Mouse (Mus musculus): ENCODE data around the gene Cdk8.
A peak's percentile ranks its signal among the peaks of the same experiment; 100 is the strongest.

The Cdk8 gene

DNA sequence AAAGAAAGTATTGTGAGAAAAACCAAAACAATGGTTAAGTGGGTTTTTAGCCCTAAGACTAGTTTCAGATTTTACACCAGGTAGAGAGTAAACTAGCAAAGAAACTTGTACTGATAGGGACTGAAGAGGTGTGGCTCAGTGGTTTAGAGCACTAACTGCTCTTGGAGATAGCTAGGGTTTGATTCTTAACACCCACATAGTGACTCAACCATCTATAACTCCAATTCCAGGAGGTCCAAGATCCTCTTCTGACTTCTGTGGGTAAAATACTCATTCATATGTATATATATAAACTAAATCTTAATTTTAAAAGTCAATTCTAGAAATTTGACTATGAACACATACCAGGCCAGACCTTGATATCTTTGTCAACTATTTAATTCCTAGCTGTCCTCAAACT is 49.0 kb downstream of the Cdk8 start:
- DNase-seq (ENCODE audit: low read depth, low spot score): no peak

DNA sequence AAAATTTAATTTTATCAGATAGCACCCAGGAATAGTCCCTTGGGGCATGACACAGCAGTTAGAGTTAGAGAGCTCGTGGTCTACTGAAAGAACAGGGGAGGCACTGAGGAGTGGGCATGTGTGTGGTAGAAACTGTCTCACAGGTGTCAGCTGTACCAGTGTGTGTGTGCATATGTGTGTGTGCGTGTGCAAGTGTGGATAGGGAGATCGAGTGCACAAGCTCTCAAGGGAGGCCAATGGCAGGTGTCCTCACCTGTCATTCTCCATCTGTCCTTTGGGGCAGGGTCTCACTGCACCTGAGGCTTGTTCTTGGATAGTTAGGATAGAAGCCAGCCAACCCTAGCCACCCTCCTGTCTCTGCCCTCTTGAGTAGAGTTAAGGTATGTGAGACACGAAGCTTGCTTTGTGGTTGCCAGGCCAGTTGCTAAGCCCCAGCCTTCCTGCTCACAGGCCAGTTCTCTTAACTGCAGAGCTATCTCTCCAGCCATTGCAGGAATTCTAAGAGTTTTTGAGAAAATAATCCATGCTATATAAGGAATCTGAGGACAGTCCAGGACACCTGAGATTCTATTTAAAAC is 50.3 kb downstream of the Cdk8 start:
- no peak for DNase-seq (ENCODE audit: low read depth, low spot score)

DNA sequence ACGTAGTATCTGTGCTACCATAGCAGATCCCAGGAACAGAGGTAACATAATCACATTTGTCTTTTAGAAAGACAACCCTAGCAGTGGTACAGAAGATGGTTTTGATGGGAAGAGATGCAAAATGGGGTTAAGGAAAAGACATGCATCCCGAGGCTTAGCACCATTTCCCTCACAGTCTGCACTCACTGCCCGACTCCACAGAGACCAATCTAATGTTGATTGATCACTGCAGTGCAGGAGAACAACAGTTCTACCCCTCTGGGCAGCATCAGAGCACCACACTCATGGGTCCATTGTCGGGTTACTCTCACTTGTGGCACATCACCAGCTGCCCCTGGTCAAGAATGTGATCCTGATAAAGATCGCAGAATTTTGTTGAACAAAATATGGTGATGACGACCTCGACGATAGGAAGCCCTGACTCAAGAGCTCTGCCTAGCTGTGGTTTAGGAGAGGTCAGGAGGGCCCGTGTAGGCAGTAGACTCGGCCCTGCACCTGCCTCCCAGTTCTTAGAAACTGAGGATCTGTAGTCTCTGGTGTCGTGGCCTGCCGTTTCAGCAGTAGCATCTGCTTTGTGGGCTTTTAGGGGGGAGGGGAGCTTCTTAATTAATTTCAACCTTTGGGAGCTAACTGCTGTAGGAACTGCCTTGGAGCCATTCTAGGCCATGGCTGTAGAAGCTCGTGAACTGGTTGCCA is 51.0 kb downstream of the Cdk8 start:
- no peak for DNase-seq (ENCODE audit: low read depth, low spot score)

DNA sequence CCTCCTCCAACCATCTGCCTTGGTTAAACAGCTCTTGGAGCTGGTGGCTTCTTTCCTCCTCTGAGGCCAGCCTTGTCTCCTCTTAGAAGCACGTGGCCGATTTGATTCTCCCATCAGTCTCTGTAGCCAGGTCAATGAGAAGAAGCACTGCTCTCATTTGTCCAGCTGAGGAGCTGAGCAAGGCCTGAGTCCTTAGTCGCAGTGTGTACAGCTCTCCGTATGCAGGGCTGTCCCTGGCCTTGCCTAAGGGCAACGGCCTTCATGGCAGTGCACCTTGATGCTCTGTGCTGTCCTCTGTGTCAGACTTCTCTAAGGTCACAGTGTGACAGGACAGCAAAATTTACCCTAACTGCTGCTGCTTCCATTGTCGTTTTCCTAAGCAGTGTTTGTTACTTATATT is 52.9 kb downstream of the Cdk8 start:
- no peak for DNase-seq (ENCODE audit: low read depth, low spot score)

DNA sequence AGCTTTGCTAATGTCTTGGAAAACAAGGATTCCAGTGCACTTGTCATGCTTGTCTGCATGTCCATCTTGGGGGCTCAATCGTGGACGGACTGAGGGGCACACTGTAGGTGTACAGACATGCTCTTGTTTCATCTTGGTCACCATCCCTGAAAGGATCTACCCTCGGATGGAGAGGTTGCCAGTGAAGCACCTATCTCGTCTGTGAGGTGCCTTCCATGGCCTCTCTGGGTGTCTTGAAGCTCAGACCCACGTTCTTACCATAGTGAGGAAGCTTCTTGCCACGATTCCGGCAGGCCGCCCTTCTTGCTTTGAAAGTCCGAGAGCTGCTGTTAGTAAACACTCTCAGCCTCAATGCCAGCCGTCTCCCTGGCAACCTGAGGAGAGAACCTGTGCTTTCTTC is 56.4 kb downstream of the Cdk8 start:
- no peak for DNase-seq (ENCODE audit: low read depth, low spot score)

DNA sequence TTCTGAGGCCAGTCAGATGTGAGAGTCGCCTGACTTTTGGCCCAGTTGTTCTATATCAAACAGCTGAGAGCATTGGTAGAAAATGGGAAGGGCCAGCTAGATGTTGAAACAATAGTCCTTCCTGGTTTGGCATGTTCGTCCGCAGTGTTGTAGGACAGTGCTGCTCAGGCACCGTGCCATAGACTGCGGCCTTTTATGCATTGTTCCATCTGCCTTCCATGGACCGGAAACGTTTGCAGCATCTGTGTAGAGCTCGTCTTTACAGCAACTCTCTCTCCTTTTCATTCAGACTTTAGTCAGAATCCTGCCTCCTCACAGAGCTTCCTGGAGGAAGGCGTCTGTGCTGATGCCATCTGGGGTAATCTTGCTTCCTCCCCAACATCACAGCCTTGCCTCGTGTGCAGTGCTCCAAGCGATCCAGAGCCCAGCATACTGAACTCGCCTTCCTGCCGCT is 57.0 kb downstream of the Cdk8 start:
- no peak for DNase-seq (ENCODE audit: low read depth, low spot score)

DNA sequence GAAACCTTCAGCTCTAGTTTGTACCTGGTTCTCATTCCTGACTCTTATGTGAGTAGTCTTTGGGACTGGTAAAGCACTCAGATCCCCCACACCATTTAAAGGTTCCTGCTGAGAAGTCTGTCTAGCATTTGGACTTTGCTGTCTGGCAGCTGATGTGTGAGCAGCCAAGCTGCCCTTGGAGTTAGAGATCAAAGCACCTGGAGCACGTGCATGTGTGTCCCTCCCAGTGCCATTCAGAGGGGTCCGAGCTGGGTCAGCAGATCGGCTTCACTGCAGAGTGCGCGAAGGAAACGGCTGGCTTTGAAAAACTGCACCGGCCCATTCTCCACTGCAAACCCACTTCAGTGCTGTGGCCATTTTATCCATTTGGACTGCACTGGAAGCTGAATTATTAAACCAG is 58.9 kb downstream of the Cdk8 start:
- DNase-seq (ENCODE audit: low read depth, low spot score): no peak

DNA sequence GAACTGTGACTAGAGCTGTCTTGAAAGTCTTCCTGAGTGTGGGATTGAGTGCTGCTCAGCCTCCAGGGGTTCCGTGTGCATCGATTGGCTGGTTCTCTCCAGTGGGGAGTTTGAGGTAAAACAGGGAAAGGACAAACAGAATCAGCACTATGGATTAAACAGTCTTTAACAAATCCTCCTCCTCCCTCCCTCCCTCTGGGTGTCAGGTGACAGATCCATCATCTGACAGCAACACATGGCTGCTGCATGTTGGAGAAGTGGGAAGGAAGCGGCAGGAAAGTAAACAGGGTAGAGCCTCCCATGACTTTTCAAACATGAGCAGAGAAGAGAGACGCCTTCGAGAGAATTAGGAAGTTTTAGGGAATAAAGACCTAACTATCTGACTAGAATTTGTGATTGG is 59.4 kb downstream of the Cdk8 start:
- no peak for DNase-seq (ENCODE audit: low read depth, low spot score)

DNA sequence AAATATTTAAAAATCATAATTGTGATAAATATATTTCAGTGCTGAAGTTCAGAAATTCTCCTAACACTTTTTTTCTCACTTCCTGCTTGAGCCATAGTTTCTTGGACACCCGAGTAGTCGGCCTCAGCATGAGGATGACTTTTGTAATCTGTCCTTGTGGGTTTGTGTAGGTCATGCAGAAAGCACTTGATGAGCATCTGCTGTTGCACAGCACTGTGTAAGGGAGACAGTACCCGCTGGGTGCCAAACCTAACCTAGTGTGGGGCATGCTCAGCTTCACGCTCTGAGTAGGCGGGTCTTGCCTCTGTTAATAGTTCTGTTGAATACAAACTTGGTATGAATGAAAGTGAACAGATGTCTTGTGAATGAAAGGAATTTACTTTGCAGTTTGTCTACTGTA is 60.5 kb downstream of the Cdk8 start:
- no peak for DNase-seq (ENCODE audit: low read depth, low spot score)

DNA sequence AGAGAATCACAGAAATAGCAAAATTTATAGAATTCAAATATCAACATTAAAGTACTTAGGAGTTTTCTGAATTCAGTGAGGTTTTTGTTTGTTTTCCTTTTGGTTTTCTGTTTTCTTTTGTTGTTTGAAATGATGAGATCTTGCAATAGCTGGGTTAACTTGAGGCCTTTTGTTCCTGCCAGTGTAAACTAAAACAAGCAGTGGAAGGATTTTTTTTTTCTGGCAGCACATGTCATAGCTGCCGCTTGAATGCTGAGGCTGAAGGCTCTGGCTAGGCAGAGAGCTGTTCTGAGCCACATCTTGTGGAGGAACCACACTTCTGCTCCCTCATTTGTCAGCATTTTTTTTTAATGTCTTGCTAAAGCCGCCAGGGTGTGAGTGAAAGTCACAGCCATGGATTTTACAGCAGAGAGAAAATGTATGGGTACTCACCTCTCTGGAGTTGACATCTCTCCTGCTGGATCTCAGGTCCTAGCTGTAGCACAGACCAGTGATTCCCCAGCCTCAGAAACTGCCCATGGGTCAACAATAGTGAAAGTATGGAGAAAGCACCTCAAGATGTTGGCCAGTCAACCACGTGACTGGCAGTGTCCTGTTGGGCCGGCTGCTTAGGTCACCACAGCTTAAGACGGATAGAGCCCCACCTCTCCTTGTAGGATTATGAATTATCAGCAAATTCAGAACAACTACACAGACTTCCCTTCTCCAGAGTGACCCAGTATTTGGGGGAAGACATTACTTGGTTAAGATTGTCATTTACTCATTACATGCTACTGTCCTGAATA is 62.1 kb downstream of the Cdk8 start:
- no peak for DNase-seq (ENCODE audit: low read depth, low spot score)

DNA sequence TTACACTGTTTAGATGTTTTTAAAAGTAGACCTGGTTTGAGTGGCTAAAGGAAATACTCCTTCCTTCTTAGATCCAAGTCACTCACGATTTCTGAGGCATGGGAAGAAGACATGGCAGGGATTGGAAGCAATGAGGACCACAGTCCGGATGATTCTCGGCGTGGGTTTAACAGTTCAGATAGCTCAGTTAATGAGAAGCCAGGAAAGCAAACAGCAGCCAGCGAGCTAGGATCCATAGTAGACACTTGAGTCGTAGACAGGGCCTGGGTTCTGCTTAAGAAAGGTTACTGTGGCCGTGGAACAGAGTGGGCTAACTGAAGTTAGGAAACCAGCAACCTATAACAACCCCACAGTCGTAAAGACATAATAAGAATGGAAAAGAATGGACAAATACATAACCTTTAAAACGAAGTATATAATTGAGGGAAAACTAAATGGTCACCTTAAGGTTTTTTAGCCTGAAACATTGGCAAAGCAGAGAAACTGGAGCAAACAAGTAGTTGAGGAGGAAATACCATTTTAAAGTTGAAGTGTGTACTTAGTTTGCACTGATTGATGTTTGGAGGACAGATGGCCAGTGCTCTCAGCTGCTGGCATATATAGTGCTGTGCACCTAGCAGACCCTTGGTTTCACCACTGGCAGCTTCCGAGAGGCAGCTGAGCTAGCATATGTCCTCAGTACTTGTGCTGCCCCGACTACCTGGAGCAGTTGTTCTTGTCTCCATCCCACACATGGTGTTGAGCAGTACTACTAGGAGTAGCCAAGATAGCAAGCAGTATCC is 63.1 kb downstream of the Cdk8 start:
- no peak for DNase-seq (ENCODE audit: low read depth, low spot score)

DNA sequence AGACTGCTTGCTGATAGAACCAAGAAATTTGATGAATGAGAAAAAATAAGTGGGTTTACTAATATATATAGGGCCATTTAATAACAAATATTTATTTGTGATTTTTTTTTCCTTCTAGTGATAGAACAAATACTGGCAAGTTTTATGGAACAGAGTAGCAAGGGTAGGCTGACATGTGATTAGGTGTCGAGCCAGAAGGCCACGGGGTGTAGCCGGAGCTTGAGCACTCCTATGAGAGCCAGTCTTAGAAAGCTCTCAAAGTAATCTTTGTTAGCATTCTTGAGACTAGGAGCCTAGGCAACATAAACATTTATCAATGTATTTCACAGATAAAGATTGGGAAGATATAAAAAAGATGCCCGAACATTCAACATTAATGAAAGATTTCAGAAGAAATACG is 63.8 kb downstream of the Cdk8 start:
- DNase-seq (ENCODE audit: low read depth, low spot score): no peak

DNA sequence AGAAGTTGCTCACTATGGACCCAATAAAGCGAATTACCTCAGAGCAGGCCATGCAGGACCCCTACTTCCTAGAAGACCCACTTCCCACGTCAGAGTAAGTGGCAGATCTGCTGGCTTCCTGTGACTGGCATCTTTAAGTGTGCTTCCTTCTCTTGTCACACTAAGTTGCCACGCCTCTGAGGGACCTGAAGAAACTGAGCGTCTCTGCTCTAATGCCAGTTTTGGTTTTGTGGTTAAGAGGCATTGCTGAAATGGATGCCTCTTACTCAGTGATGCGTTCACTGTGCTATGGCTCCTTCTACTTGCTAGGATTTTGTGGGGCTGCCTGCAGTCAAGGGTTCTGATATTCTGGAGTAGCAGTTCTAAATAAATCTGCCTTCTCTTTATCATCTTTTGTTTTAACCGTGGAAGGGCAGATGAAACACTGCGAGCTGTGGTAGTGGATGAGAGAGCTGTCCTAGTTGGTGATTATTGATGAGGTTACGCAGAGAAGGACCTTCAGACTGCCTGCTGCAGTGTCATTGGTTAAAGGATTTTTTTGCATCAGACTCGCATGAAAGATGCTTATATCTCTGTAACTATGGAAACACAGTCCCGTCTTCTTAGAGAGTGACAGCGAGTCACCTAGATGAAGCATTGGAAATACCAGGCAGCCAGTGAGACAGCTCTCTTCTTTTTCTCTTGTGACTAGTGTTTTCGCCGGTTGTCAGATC is 67.9 kb downstream of the Cdk8 start:
- DNase-seq (ENCODE audit: low read depth, low spot score): no peak

DNA sequence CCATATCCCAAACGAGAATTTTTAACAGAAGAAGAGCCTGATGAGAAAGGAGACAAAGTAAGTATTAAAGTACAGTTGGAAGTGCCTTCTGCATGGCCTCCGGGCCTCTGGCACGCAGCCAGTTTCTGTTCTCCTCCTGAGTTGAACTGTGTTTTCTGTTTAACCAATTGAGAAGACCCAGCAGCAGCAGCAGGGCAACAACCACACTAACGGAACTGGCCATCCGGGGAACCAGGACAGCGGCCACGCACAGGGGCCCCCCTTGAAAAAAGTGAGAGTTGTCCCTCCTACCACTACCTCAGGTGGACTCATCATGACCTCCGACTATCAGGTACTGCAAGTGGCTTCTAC is 68.5 kb downstream of the Cdk8 start:
- DNase-seq (ENCODE audit: low read depth, low spot score): no peak

DNA sequence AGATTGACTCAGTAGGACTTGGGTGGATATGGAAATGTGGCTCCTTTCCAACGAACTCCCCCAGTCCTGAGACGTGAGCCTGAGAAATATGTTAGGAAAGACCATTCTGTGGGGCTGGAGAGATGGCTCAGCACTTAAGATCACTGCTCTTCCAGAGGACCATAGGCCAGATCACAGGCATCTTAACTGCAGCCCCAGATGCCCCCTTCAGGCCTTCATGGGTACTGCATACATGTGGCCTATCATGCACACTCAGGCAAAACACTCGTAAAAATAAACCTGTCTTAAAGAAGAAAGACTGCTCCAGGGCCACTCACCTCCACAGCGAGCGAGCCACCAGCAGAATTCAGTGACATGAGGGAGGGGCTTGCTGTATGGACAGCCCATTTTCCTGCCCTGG is 72.4 kb downstream of the Cdk8 start:
- DNase-seq (ENCODE audit: low read depth, low spot score): peak; percentile 24

DNA sequence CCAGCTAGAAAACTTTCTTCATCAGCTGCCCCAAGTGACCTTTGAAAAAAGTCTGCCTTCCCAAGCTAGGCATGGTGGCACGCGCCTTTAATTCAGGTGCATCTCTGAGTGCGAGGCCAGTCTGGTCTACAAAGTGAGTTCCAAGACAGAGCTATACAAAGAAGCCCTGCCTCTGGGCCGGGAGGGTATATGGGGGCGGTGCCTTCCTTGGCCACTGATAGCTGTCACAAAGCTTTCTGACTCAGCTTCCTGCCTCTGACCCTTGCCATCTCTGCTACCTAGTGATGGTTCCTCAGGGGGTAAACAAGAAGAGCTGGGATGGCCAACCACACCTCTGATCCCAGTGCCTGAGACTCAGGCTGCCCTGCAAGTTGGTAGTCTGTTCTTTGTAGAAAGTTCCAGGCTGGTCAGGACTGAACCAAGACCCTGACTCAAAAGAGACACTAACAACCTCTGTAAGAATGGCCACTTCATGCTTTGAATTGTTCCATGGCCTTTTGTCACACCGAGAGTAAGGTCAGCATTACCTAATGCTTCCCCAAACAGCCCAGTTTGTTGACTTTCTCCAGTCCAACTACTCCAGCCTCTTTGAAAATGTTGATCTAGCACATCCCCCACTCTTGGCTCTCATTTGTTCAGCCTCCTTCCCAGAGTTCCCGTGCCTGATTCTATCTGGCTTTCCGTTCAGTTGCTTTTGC is 76.2 kb downstream of the Cdk8 start:
- DNase-seq (ENCODE audit: low read depth, low spot score): no peak

DNA sequence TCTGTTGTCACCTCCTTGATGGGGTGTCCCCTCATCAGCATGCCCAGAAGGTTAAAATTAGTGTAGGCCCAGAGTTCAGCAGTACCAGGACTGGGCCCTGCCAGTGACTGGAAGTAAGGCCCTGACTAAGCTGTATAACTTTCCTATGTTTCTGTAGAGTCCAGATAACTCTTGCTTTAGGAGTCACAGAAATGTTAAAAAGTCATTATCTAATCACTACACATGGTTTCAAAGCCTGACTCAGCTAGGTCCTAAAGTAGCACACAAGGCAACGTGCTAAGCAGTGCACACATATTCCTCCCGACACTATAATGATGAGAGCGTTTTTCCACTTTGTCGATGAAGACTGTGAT is 76.7 kb downstream of the Cdk8 start:
- DNase-seq (ENCODE audit: low read depth, low spot score): no peak

DNA sequence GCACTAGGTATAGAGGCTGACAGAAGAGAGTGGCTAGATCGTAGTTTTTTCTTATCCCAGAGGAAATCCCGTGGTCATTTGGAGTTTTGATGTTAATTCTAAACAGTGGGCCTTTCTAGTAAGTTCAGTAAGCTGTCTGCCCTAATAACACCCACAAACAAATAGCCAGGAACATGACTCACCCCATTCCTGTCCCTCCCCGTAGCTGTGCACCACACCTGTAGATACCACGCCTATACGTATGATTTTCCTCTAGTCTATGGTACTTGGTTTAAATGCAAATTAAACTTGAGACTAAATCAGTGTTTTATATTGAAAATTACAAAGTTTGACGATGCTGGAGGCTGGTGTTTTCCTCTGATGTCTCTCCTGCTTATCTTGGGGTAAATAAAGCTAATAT is 83.5 kb downstream of the Cdk8 start:
- no peak for DNase-seq (ENCODE audit: low read depth, low spot score)

DNA sequence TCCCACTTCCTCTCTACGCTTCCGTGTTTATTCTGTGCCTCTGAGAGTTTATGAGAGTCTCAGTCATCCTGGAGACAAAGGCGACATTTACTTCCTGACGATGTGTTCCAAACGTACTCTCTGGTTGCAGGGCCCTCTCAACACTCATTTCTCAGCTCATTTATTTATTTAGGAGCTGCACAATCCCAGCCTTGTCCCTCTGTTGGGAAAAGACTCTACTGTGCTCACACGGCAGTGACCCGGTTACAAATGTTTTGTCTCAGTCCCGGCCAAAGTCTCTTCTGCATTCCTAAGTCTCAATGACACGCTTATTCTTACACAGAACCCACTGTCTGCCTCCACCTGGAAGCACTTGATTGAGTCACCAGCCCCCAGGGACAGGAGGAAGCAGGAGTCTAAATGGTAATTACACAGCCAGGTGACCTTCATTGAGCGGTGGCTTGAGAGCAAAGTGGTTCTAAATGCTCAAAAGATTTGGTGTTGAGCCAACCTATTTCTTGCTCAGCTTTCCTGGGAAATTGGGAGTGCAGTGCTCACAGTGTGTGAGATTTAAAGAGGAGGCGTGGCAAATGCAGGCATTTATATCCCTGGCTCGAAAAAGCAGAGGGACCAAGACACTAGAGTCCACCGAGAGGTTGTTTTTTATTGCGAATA is 84.4 kb downstream of the Cdk8 start:
- no peak for DNase-seq (ENCODE audit: low read depth, low spot score)

DNA sequence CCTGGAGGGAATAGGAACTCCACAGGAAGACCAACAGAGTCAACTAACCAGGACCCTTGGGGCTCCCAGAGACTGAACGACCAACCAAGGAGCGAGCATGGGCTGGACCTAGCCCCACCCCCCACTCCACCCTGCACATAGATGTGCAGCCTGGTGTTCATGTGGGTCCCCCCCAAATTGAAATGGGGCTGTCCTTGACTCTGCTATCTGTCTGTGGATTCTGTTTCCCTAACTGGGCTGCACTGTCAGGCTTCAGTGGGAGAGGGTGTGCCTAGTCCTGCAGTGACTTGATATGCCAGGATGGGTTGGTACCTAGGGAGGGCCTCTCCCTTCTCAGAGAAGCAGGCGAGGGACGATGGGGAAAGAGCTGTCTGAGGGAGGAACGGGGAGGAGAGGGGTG is 85.3 kb downstream of the Cdk8 start:
- no peak for DNase-seq (ENCODE audit: low read depth, low spot score)

DNA sequence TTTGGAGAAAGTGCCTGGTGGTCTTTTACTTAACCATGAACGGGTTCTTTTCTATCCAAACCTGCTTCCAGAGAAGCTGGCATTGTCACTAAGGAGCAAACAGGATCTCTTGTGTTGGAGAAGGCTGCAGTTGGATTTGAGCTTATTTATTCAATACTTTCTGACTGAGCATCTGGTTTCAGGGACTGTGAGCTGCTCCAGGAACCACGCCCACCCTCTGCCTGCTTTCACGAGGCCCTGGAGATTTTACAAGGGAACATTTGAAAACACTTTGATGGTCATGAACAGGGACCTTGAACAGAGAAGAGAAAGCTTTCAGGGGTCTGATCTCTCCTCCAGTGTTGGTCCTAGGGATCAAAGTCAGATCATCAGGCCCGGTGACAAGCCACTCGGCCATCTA is 87.0 kb downstream of the Cdk8 start:
- DNase-seq (ENCODE audit: low read depth, low spot score): no peak

All from WW6 (cell line).